Mouse (Mus musculus) liver, embryonic 14.5 days (tissue): ENCODE measurements at regions not wholly inside any gene's neighbourhood (a gene's known extent, or its start where the extent isn't known, plus 50 kb on each side); places are given as distances from the start of the nearest gene placed in this dataset.

Source experiments
- ATAC-seq: fragments of 200-750 bp; cut with Nextera tagmentation; 2 replicates; pipeline ENCODE4 v1.8.0; 2017; ENCODE audit warnings: moderate number of reproducible peaks, mild to moderate bottlenecking, moderate library complexity; ENCODE audit not compliant: insufficient read depth
- DNase-seq, 3 experiments: peaks; one replicate each; pipeline ENCODE4 v3.0.0-alpha.2; 2012 to 2013; ENCODE audit warnings: low read depth in 3 of 3, low spot score in 3 of 3
- H3K27ac ChIP-seq: fragments of 300-500 bp; sonication (generic); 2 replicates; pipeline ENCODE4 v1.5.1; 2014; ENCODE audit warnings: moderate library complexity, mild to moderate bottlenecking, control low read depth, inconsistent platforms
- H3K27me3 ChIP-seq: fragments of 300-500 bp; sonication (generic); 2 replicates; pipeline ENCODE4 v1.6.1; 2014; ENCODE audit warnings: mild to moderate bottlenecking, low read length, moderate library complexity; ENCODE audit not compliant: control insufficient read depth, insufficient read depth
- H3K36me3 ChIP-seq: fragments of 300-500 bp; sonication (generic); replicated peaks from 2 replicates; pipeline ENCODE4 v1.6.1; 2014; ENCODE audit warnings: low read depth; ENCODE audit not compliant: control insufficient read depth, insufficient read depth
- H3K4me1 ChIP-seq, 2 experiments: fragments of 200-500 bp in 1 of 2; fragments of 300-500 bp in 1 of 2; sonication (generic) in 1 of 2; replicated peaks; 2 replicates each; pipeline ENCODE4 v1.6.1; 2012 to 2014; ENCODE audit warnings: antibody characterized with exemption in 1 of 2, inconsistent platforms in 1 of 2, low read length in 1 of 2; ENCODE audit not compliant: control insufficient read depth in 2 of 2, insufficient read depth in 2 of 2
- H3K4me2 ChIP-seq: fragments of 300-500 bp; sonication (generic); 2 replicates; pipeline ENCODE4 v1.6.1; 2014; ENCODE audit warnings: low read depth, mild to moderate bottlenecking, control low read depth, moderate library complexity
- H3K4me3 ChIP-seq, 2 experiments: fragments of 200-500 bp in 1 of 2; fragments of 300-500 bp in 1 of 2; sonication (generic) in 1 of 2; 2 replicates each; pipeline ENCODE4 v1.5.1; 2012 to 2014; ENCODE audit warnings: low read depth in 2 of 2, low read length in 2 of 2, mild to moderate bottlenecking in 2 of 2, control low read depth in 1 of 2, inconsistent platforms in 1 of 2, moderate library complexity in 1 of 2; ENCODE audit not compliant: insufficient read depth in 1 of 2
- H3K9ac ChIP-seq: fragments of 300-500 bp; sonication (generic); replicated peaks from 2 replicates; pipeline ENCODE4 v1.6.1; 2014; ENCODE audit warnings: mild to moderate bottlenecking, control low read depth, moderate library complexity
- H3K9me3 ChIP-seq: fragments of 300-500 bp; sonication (generic); 2 replicates; pipeline ENCODE4 v1.6.1; 2016; ENCODE audit warnings: low read length, mixed read lengths; ENCODE audit not compliant: control insufficient read depth
- CTCF ChIP-seq: IDR thresholded peaks from 2 replicates; pipeline ENCODE4 v1.5.1; 2016; ENCODE audit warnings: antibody characterized with exemption, low read depth, control low read depth
- EP300 ChIP-seq: IDR thresholded peaks from 2 replicates; pipeline ENCODE4 v1.6.1; 2016; ENCODE audit warnings: antibody characterized with exemption, low read depth
- WGBS: fragments of 180-500 bp; shearing (Covaris S2); extraction: QIAGEN DNeasy Blood & Tissue Kit; methylation state at CpG from one replicate; pipeline ENCODE4 v1.1.7; 2014; ENCODE audit not compliant: insufficient replicate concordance; 5-methylcytosine and 5-hydroxymethylcytosine counted together

GRCm38 (mm10) chr15:62807364-62807763 is 1037.6 kb downstream of the Gsdmc2 start:
- DNase-seq: no peak
- no peaks in the 10 kb centered on the region for H3K9me3 ChIP-seq
- ATAC-seq: no peak

GRCm38 (mm10) chr15:62802770-62803169 is 1042.2 kb downstream of the Gsdmc2 start:
- DNase-seq: no peak

More at GRCm38 (mm10) chr15:62807364-62807763, 1037.6 kb downstream of the Gsdmc2 start:
- Histone ChIP-seq H3K4me3 (no peak overlapping the region), H3K4me1 (no peaks in the 10 kb centered on the region), H3K27ac (no peak overlapping the region), H3K36me3 (no peaks in the 10 kb centered on the region), H3K4me2 (no peak overlapping the region), H3K9ac (no peak overlapping the region), H3K27me3 (no peaks in the 10 kb centered on the region)
- TF ChIP-seq EP300 (no peak), CTCF (no peak)
- 31% methylated on average over 1 of the region's 1 CpGs for WGBS

GRCm38 (mm10) chr15:62798731-62799130 is 1046.2 kb downstream of the Gsdmc2 start:
- Histone ChIP-seq H3K4me3 (no peak overlapping the region), H3K4me2 (no peak overlapping the region), H3K27me3 (no peaks in the 10 kb centered on the region), H3K9ac (no peak overlapping the region), H3K9me3 (no peaks in the 10 kb centered on the region), H3K27ac (no peak overlapping the region), H3K36me3 (no peaks in the 10 kb centered on the region), H3K4me1 (no peaks in the 10 kb centered on the region)
- ATAC-seq (no peak), DNase-seq (no peak)
- TF ChIP-seq EP300: no peak
- no peak for TF ChIP-seq CTCF
- WGBS: 48% methylated on average over 4 of the region's 4 CpGs

More at GRCm38 (mm10) chr15:62802770-62803169, 1042.2 kb downstream of the Gsdmc2 start:
- Histone ChIP-seq H3K9ac (no peak overlapping the region), H3K36me3 (no peaks in the 10 kb centered on the region), H3K4me2 (no peak overlapping the region), H3K27ac (no peak overlapping the region), H3K4me3 (no peak overlapping the region), H3K9me3 (no peaks in the 10 kb centered on the region), H3K27me3 (no peaks in the 10 kb centered on the region), H3K4me1 (no peaks in the 10 kb centered on the region)
- no peak for ATAC-seq
- TF ChIP-seq EP300 (no peak), CTCF (peak; percentile 32; the same call in 1 of the 2 replicates)

- Histone ChIP-seq H3K27ac (no peak overlapping the region), H3K9me3 (no peaks in the 10 kb centered on the region), H3K4me1 (no peaks in the 10 kb centered on the region; a peak in 1 of 4 replicates), H3K27me3 (no peaks in the 10 kb centered on the region), H3K4me2 (no peak overlapping the region), H3K36me3 (no peaks in the 10 kb centered on the region), H3K9ac (no peak overlapping the region), H3K4me3 (no peak overlapping the region)
- DNase-seq (no peak), ATAC-seq (no peak)
- TF ChIP-seq EP300: no peak
- TF ChIP-seq CTCF: no peak
- WGBS: 77% methylated on average over 5 of the region's 5 CpGs
Measured at GRCm38 (mm10) chr15:62793569-62793968, 1051.4 kb downstream of the Gsdmc2 start.

- 25% methylated on average over 1 of the region's 1 CpGs for WGBS
- H3K27ac ChIP-seq: no peak overlapping the region
- no peak overlapping the region for H3K4me2 ChIP-seq
- DNase-seq: no peak
- no peak overlapping the region for H3K4me3 ChIP-seq
- H3K4me1 ChIP-seq: no peaks in the 10 kb centered on the region; a peak in 1 of 4 replicates
- no peaks in the 10 kb centered on the region for H3K27me3 ChIP-seq
- no peak for ATAC-seq
- TF ChIP-seq EP300: no peak
- TF ChIP-seq CTCF: no peak
- H3K9ac ChIP-seq: no peak overlapping the region
- H3K36me3 ChIP-seq: no peaks in the 10 kb centered on the region
- H3K9me3 ChIP-seq: no peaks in the 10 kb centered on the region
Measured at GRCm38 (mm10) chr15:62792084-62792483, 1052.9 kb downstream of the Gsdmc2 start.
